Mouse (Mus musculus): ENCODE measurements at regions not wholly inside any gene's neighbourhood (a gene's known extent, or its start where the extent isn't known, plus 50 kb on each side); places are given as distances from the start of the nearest gene placed in this dataset.

GRCm38 (mm10) chr13:111966627-111967026 lies 157.8 kb upstream of the Map3k1 start:
- no peak for ATAC-seq (replicated peaks; ENCODE audit: low read depth, poor library complexity, severe bottlenecking)

DNA sequence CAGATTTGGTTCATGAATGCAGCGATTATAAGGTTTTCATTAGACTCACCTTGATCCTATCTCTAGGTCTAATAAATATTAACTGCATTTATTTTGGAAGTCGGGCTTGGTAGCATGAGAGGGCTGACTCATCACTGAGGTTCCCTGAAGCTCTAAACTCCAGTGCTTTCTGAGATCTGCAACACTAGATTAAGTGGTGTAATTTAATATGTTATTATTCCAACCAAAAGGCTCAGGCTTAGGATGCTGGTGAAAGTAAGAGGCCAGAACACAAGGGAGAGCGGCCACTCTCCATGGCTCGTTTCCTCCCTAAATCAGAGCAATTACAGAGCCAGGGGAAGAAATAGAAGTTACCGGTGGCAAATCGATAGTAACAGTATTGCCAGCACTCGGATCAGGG lies 159.4 kb upstream of the Map3k1 start:
- ATAC-seq (replicated peaks; ENCODE audit: low read depth, poor library complexity, severe bottlenecking): no peak

DNA sequence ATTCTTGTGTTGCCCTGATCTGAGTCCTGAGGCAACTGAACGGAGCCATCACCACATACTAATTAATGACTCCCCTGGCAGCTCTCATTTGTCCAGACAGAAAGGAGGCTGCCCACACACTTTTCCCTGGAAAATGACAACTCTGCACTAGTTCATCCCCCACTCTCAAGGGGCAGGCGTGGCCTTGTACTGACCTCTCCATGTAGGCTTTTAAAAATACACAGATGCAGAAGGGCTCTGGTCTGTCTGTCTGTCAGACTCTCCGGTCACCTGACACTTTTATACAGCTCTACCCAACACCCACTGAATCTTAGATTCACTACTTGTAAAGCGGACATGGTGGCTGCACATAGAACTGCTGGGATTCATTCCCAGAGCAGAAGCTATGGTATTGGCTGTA lies 165.5 kb upstream of the Map3k1 start:
- no peak for ATAC-seq (replicated peaks; ENCODE audit: low read depth, poor library complexity, severe bottlenecking)

GRCm38 (mm10) chr13:111975549-111975948 lies 166.8 kb upstream of the Map3k1 start:
- ATAC-seq (replicated peaks; ENCODE audit: low read depth, poor library complexity, severe bottlenecking): no peak

- ATAC-seq (replicated peaks; ENCODE audit: low read depth, poor library complexity, severe bottlenecking): peak; percentile 65
Observed at GRCm38 (mm10) chr13:111977769-111978674, 169.2 kb upstream of the Map3k1 start.

- no peak for ATAC-seq (replicated peaks; ENCODE audit: low read depth, poor library complexity, severe bottlenecking)
Observed at GRCm38 (mm10) chr13:111978675-111979020, 169.9 kb upstream of the Map3k1 start.

GRCm38 (mm10) chr13:111979428-111980204 lies 170.8 kb upstream of the Map3k1 start:
- no peak for ATAC-seq (replicated peaks; ENCODE audit: low read depth, poor library complexity, severe bottlenecking)

- peak; percentile 68 for ATAC-seq (replicated peaks; ENCODE audit: low read depth, poor library complexity, severe bottlenecking)
Observed at GRCm38 (mm10) chr13:111980205-111980595, 171.4 kb upstream of the Map3k1 start.

DNA sequence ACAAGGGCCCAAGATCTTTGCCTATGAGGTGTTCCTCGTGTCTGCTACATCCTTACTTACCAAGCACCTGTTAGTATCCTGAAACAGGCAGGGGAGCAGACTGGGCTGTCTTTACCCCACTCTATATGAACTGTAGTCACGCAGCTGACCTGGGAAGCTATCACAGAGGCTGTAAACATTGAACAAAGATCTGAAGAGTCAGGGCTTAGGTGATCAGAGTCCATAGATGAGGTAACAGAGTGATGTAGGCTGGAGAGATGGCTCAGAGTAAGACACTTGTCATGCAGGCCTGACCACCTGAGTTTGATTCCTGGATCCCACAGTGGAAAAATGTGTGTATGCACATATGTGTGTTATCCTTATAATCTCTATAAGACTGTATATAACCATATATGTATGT lies 172.3 kb upstream of the Map3k1 start:
- no peak for ATAC-seq (replicated peaks; ENCODE audit: low read depth, poor library complexity, severe bottlenecking)

GRCm38 (mm10) chr13:111982796-111983460 lies 174.1 kb upstream of the Map3k1 start:
- no peak for ATAC-seq (replicated peaks; ENCODE audit: low read depth, poor library complexity, severe bottlenecking)

DNA sequence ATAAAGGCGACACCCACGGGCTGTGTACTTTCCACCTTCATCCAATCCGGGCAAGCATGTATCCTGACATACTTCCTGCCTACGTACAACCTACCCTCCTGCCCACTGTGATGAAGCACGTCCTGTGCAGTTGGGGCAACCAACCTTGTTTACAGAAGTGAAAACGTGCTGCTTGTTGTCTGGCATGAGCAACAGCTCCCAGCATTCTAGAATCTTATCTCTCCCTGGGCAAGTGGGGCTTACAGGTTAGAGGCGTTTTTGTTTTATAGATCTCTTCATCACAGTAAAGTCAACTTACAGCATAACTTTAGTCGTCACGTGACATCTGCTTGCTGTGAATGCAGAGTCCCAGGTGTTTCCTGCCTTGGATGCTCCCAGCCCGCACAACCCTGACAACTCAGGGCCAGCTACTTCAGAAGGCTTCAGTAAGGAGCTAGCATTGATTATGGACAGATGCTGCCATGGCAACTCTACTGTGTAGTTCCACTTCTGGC lies 175.3 kb upstream of the Map3k1 start:
- peak; percentile 43 for ATAC-seq (replicated peaks; ENCODE audit: low read depth, poor library complexity, severe bottlenecking)

DNA sequence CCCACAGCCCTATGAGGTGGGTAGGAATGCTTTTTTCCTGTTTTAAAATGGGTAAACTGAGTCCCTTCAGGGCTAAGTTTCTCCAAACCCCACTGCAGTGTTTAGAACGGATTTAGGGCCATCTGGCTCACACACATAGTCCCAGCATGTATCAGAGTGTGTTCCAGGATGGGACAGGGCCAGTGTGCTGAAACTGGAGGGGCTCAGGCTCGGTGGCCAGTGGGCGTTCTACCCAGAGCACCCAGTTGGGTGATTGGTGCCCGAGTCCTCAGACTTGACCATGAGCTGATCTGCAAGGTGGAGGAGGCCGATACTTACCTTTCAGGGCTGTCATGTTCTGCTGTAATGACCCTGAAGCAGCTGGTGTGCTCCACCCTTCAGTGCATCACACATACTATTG lies 176.6 kb upstream of the Map3k1 start:
- ATAC-seq (replicated peaks; ENCODE audit: low read depth, poor library complexity, severe bottlenecking): no peak

GRCm38 (mm10) chr13:111986681-111987080 lies 177.9 kb upstream of the Map3k1 start:
- ATAC-seq (replicated peaks; ENCODE audit: low read depth, poor library complexity, severe bottlenecking): no peak

DNA sequence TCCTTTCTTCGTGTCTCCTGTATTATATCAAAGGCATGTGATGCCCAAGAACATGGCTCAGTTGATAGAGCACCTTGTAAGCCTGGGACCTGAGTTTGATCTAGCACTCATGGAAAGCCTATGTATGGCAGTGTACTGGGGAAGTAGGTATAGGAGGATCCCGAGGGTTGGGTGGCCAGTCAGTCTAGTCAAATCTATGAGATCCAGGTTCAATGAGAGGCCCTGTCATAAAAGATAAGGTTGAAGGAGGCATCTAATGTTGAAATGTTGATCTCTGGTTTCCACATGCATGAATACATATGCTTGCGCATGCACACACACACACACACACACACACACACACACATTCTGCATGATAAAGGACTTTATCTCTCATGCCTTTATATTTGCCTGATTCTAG lies 178.6 kb upstream of the Map3k1 start:
- no peak for ATAC-seq (replicated peaks; ENCODE audit: low read depth, poor library complexity, severe bottlenecking)

- no peak for ATAC-seq (replicated peaks; ENCODE audit: low read depth, poor library complexity, severe bottlenecking)
Observed at GRCm38 (mm10) chr13:111990913-111991534, 182.2 kb upstream of the Map3k1 start.

- no peak for ATAC-seq (replicated peaks; ENCODE audit: low read depth, poor library complexity, severe bottlenecking)
Observed at GRCm38 (mm10) chr13:111992075-111992847, 183.5 kb upstream of the Map3k1 start.

DNA sequence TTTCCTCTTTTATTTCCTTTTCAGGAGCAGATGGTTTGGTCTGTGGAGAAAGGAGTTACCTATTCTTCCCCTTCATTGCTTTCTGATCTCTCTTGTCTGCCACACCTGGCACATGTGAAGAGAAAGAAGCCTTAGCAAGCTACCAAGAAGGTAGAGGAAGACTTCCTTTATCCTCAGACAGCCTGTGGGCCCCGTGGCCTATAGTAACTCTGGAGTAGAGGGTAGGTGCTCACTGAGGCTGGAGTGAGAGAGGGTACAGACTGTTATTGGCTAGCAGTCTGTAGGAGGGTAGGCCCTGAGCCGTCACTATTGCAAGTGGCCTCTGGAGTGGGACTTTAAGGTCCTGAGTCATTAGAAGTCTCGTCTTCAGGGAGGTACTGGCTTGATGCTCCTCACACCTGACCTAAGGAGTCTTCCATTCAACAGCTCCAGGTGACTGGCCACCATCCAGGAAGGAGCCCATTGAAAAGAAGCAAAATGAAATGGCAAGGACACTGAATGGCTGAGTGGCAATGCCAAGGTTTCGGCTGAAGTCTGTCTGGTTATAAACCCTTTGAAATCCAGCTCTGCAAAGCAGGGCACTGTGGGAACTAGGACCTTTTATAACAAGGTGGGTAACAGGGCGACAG lies 186.2 kb upstream of the Map3k1 start:
- no peak for ATAC-seq (replicated peaks; ENCODE audit: low read depth, poor library complexity, severe bottlenecking)

GRCm38 (mm10) chr13:111995716-111996115 lies 186.9 kb upstream of the Map3k1 start:
- no peak for ATAC-seq (replicated peaks; ENCODE audit: low read depth, poor library complexity, severe bottlenecking)

DNA sequence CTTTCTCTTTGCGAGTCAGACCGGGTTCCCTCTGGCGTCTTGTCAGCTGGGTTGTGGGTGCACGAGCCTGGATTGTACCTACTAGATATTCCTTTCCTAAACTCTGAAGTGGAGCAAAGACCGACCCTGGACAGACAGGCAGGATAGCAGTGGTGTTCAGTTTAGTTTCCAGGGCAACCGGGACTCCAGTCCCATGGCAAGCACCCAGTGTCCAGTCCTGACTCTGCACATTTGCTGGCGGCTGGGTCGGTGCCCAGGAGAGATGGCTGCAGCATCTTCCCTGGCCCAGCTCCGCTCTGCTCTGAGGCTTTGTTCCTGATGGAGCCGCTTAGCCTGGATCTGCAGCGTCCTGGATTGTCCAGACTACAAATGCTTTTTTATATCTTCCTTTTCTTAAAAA lies 188.1 kb upstream of the Map3k1 start:
- ATAC-seq (replicated peaks; ENCODE audit: low read depth, poor library complexity, severe bottlenecking): no peak

Data from common myeloid progenitor, adult 5-6 weeks (primary cell).